ENCODE assay signal across 8 mouse cellular contexts in the genomic region with DNA sequence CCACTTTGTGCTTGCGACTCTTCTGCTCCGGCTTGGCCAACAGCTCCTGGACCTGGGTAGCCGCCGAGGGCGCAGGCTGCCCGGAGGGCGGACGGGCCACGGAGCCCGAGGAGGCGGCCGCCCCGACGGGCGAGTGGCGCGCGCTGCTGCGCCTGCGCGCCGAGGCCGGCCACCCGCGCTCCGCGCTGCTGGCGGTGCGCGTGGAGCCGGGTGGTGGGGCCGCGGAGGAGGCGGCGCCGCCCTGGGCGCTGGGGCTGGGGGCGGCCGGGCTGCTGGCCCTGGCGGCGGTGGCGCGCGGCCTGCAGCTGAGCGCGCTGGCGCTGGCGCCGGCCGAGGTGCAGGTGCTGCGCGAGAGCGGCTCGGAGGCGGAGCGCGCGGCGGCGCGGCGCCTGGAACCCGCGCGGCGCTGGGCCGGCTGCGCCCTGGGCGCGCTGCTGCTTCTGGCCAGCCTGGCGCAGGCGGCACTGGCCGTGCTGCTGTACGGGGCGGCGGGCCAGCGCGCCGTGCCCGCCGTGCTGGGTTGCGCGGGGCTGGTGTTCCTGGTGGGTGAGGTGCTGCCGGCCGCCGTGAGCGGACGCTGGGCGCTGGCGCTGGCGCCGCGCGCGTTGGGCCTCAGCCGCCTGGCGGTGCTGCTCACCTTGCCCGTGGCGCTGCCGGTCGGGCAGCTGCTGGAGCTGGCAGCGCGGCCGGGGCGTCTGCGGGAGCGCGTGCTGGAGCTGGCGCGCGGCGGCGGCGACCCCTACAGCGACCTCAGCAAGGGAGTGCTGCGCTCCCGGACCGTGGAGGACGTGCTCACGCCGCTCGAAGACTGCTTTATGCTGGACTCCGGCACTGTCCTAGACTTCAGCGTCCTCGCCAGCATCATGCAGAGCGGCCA. TPM values are rescaled to one million over a fixed set of nuclear protein-coding genes. Genes with fewer than 3 reads are reported as not detected.
DNase-seq lines count a peak whose midpoint lies in the region; ATAC-seq and TF ChIP-seq lines count a peak whose summit lies in the region.

No protein-coding gene starts in this region.

- H3K27me3 ChIP-seq in forebrain, embryonic 12.5 days = no peaks in the 10 kb centered on the region
- H3K27me3 ChIP-seq in hindbrain, embryonic 13.5 days = no peaks in the 10 kb centered on the region
- no peaks in the 10 kb centered on the region for H3K27me3 ChIP-seq in limb, embryonic 12.5 days
- H3K27me3 ChIP-seq in midbrain, embryonic 16.5 days (ENCODE audit: control insufficient read depth, insufficient read depth, low read depth, low read length) = no peaks in the 10 kb centered on the region
- no peaks in the 10 kb centered on the region for H3K27me3 ChIP-seq in stomach, embryonic 15.5 days (replicated peaks)

- peak; percentile 48 to 55 for DNase-seq in heart, adult 18-20 months
- no peak for DNase-seq in heart, adult 9 months (ENCODE audit: low spot score in 2 of 2)

- no peak for TF ChIP-seq CTCF in bone marrow macrophage, adult 2 months (IDR thresholded peaks at IDR 0.05; ENCODE audit: low read depth, low read length)

- peak overlapping the region; percentile 93 for H3K4me2 ChIP-seq in forebrain, embryonic 12.5 days
- H3K4me2 ChIP-seq in hindbrain, embryonic 13.5 days = peak overlapping the region; percentile 94
- peak overlapping the region; percentile 95 for H3K4me2 ChIP-seq in limb, embryonic 12.5 days
- H3K4me2 ChIP-seq in midbrain, embryonic 16.5 days (ENCODE audit: low read length) = peak overlapping the region; percentile 84
- H3K4me2 ChIP-seq in stomach, embryonic 15.5 days = peak overlapping the region; percentile 89

- H3K27ac ChIP-seq in bone marrow macrophage, adult 2 months (ENCODE audit: insufficient read depth, low read depth, low read length) = peak overlapping the region; percentile 57
- H3K27ac ChIP-seq in forebrain, embryonic 12.5 days = peak overlapping the region; percentile 99
- peak overlapping the region; percentile 98 for H3K27ac ChIP-seq in hindbrain, embryonic 13.5 days
- H3K27ac ChIP-seq in limb, embryonic 12.5 days = peak overlapping the region; percentile 100
- H3K27ac ChIP-seq in midbrain, embryonic 16.5 days (ENCODE audit: low read length) = peak overlapping the region; percentile 97
- peak overlapping the region; percentile 97 for H3K27ac ChIP-seq in stomach, embryonic 15.5 days

- peaks cover 20% of the 10 kb centered on the region for H3K4me1 ChIP-seq in bone marrow macrophage, adult 2 months (ENCODE audit: control insufficient read depth, insufficient read depth, low read length)
- H3K4me1 ChIP-seq in forebrain, embryonic 12.5 days = peaks cover 33% of the 10 kb centered on the region
- peaks cover 44% of the 10 kb centered on the region for H3K4me1 ChIP-seq in hindbrain, embryonic 13.5 days (replicated peaks)
- peaks cover 21% of the 10 kb centered on the region for H3K4me1 ChIP-seq in limb, embryonic 12.5 days (replicated peaks)
- H3K4me1 ChIP-seq in midbrain, embryonic 16.5 days (ENCODE audit: control insufficient read depth, insufficient read depth, low read length) = peaks cover 27% of the 10 kb centered on the region
- peaks cover 18% of the 10 kb centered on the region for H3K4me1 ChIP-seq in stomach, embryonic 15.5 days

- H3K9ac ChIP-seq in forebrain, embryonic 12.5 days = peak overlapping the region; percentile 90
- H3K9ac ChIP-seq in hindbrain, embryonic 13.5 days = peak overlapping the region; percentile 94
- H3K9ac ChIP-seq in limb, embryonic 12.5 days (replicated peaks) = peak overlapping the region; percentile 84
- peak overlapping the region; percentile 91 for H3K9ac ChIP-seq in midbrain, embryonic 16.5 days (ENCODE audit: low read depth, low read length)
- H3K9ac ChIP-seq in stomach, embryonic 15.5 days = peak overlapping the region; percentile 44

- peak; percentile 69 for ATAC-seq in forebrain, embryonic 12.5 days (ENCODE audit: low FRiP score)
- ATAC-seq in hindbrain, embryonic 13.5 days (ENCODE audit: low FRiP score) = peak; percentile 80
- peak; percentile 48 for ATAC-seq in limb, embryonic 12.5 days (ENCODE audit: insufficient number of reproducible peaks, insufficient read depth, low FRiP score, low TSS enrichment, low read depth)
- ATAC-seq in midbrain, embryonic 16.5 days = peak; percentile 86
- peak; percentile 46 for ATAC-seq in stomach, embryonic 15.5 days (ENCODE audit: insufficient read depth, low FRiP score, low read depth)

- TF ChIP-seq POLR2A in bone marrow macrophage, adult 2 months (IDR thresholded peaks at IDR 0.05; ENCODE audit: borderline replicate concordance, low read depth, low read length) = no peak

- peaks cover 19% of the 10 kb centered on the region for H3K36me3 ChIP-seq in forebrain, embryonic 12.5 days (replicated peaks)
- H3K36me3 ChIP-seq in hindbrain, embryonic 13.5 days = peaks cover 13% of the 10 kb centered on the region
- H3K36me3 ChIP-seq in limb, embryonic 12.5 days = peaks cover 28% of the 10 kb centered on the region
- no peaks in the 10 kb centered on the region for H3K36me3 ChIP-seq in midbrain, embryonic 16.5 days (ENCODE audit: control insufficient read depth, insufficient read depth, low read length)
- H3K36me3 ChIP-seq in stomach, embryonic 15.5 days = 0 out of 2 replicates have a peak, but pooled peaks cover 7% of the 10 kb centered on the region

- H3K9me3 ChIP-seq in forebrain, embryonic 12.5 days = no peaks in the 10 kb centered on the region
- H3K9me3 ChIP-seq in hindbrain, embryonic 13.5 days = no peaks in the 10 kb centered on the region
- no peaks in the 10 kb centered on the region for H3K9me3 ChIP-seq in limb, embryonic 12.5 days
- H3K9me3 ChIP-seq in midbrain, embryonic 16.5 days (replicated peaks; ENCODE audit: control insufficient read depth, low read length, poor library complexity, severe bottlenecking) = no peaks in the 10 kb centered on the region
- H3K9me3 ChIP-seq in stomach, embryonic 15.5 days = no peaks in the 10 kb centered on the region

- under 1% methylated on average over 97 of the region's 126 CpGs for WGBS in forebrain, embryonic 12.5 days
- under 1% methylated on average over 83 of the region's 126 CpGs for WGBS in hindbrain, embryonic 13.5 days
- under 1% methylated on average over 119 of the region's 126 CpGs for WGBS in limb, embryonic 12.5 days
- under 1% methylated on average over 69 of the region's 126 CpGs for WGBS in midbrain, embryonic 16.5 days
- WGBS in stomach, embryonic 15.5 days = under 1% methylated on average over 118 of the region's 126 CpGs

- H3K4me3 ChIP-seq in bone marrow macrophage, adult 2 months (ENCODE audit: insufficient read depth, low read length) = peak overlapping the region; percentile 63
- peak overlapping the region; percentile 97 for H3K4me3 ChIP-seq in forebrain, embryonic 12.5 days (replicated peaks)
- peak overlapping the region; percentile 95 for H3K4me3 ChIP-seq in hindbrain, embryonic 13.5 days
- peak overlapping the region; percentile 96 for H3K4me3 ChIP-seq in limb, embryonic 12.5 days (replicated peaks)
- H3K4me3 ChIP-seq in midbrain, embryonic 16.5 days (ENCODE audit: low read depth, low read length) = peak overlapping the region; percentile 94
- peak overlapping the region; percentile 79 for H3K4me3 ChIP-seq in stomach, embryonic 15.5 days (replicated peaks)

RNA-seq across cellular contexts. Expression of a gene that starts 0.7 kb away (rescaled TPM):
- total RNA-seq in heart, adult 18-20 months (2021) = 10 to 100 TPM; 13.1 to 16.6 TPM
- polyA plus RNA-seq in bone marrow macrophage, adult 2 months (2012; ENCODE audit: insufficient read depth, insufficient read length, missing spikeins) = 19.9 and 22.9 TPM in 2 replicates
- 3.4 and 4.5 TPM in 2 replicates for polyA plus RNA-seq in forebrain, embryonic 12.5 days (2016; fragmentation: Nextera tagmentation; extraction: Ambion mirVana)
- polyA plus RNA-seq in hindbrain, embryonic 13.5 days (2015; fragmentation: Nextera tagmentation; extraction: Ambion mirVana) = 4.2 and 5.1 TPM in 2 replicates
- 4.4 and 5.9 TPM in 2 replicates for polyA plus RNA-seq in limb, embryonic 12.5 days (2016; fragmentation: Nextera tagmentation; extraction: Ambion mirVana)
- 4.2 and 4.5 TPM in 2 replicates for polyA plus RNA-seq in midbrain, embryonic 16.5 days (2015; fragmentation: Nextera tagmentation; extraction: Ambion mirVana)
- 3.6 and 4.3 TPM in 2 replicates for polyA plus RNA-seq in stomach, embryonic 15.5 days (2015; fragmentation: Nextera tagmentation; extraction: Ambion mirVana)

RNA-seq across cellular contexts. Expression of a gene that starts 24.4 kb away (rescaled TPM):
- total RNA-seq in heart, adult 18-20 months (2021) = 100 to 1,000 TPM; 315 to 408 TPM
- polyA plus RNA-seq in bone marrow macrophage, adult 2 months (2012; ENCODE audit: insufficient read depth, insufficient read length, missing spikeins) = 5.5 and 7.6 TPM in 2 replicates
- polyA plus RNA-seq in forebrain, embryonic 12.5 days (2016; fragmentation: Nextera tagmentation; extraction: Ambion mirVana) = 14.8 and 15.0 TPM in 2 replicates
- polyA plus RNA-seq in hindbrain, embryonic 13.5 days (2015; fragmentation: Nextera tagmentation; extraction: Ambion mirVana) = 16.3 and 19.5 TPM in 2 replicates
- polyA plus RNA-seq in limb, embryonic 12.5 days (2016; fragmentation: Nextera tagmentation; extraction: Ambion mirVana) = 18.5 and 19.0 TPM in 2 replicates
- 16.1 and 17.0 TPM in 2 replicates for polyA plus RNA-seq in midbrain, embryonic 16.5 days (2015; fragmentation: Nextera tagmentation; extraction: Ambion mirVana)
- 19.5 and 20.5 TPM in 2 replicates for polyA plus RNA-seq in stomach, embryonic 15.5 days (2015; fragmentation: Nextera tagmentation; extraction: Ambion mirVana)

RNA-seq across cellular contexts. Expression of a gene that starts 26.9 kb away (rescaled TPM):
- total RNA-seq in heart, adult 18-20 months (2021) = 100 to 1,000 TPM; 174 to 267 TPM
- 1.5 and 3.5 TPM in 2 replicates for polyA plus RNA-seq in bone marrow macrophage, adult 2 months (2012; ENCODE audit: insufficient read depth, insufficient read length, missing spikeins)
- 0.50 TPM in 1 of 2 replicates, not detected in the other for polyA plus RNA-seq in forebrain, embryonic 12.5 days (2016; fragmentation: Nextera tagmentation; extraction: Ambion mirVana)
- 0.43 TPM in 1 of 2 replicates, not detected in the other for polyA plus RNA-seq in hindbrain, embryonic 13.5 days (2015; fragmentation: Nextera tagmentation; extraction: Ambion mirVana)
- 0.67 and 0.74 TPM in 2 replicates for polyA plus RNA-seq in limb, embryonic 12.5 days (2016; fragmentation: Nextera tagmentation; extraction: Ambion mirVana)
- 0.20 and 0.75 TPM in 2 replicates for polyA plus RNA-seq in midbrain, embryonic 16.5 days (2015; fragmentation: Nextera tagmentation; extraction: Ambion mirVana)
- polyA plus RNA-seq in stomach, embryonic 15.5 days (2015; fragmentation: Nextera tagmentation; extraction: Ambion mirVana) = not detected in 2 replicates

RNA-seq across cellular contexts. Expression of a gene that starts 34.9 kb away (rescaled TPM):
- 1 to 10 TPM; 5.8 to 6.2 TPM for total RNA-seq in heart, adult 18-20 months (2021)
- polyA plus RNA-seq in bone marrow macrophage, adult 2 months (2012; ENCODE audit: insufficient read depth, insufficient read length, missing spikeins) = 6.2 and 6.8 TPM in 2 replicates
- 16.7 and 17.9 TPM in 2 replicates for polyA plus RNA-seq in forebrain, embryonic 12.5 days (2016; fragmentation: Nextera tagmentation; extraction: Ambion mirVana)
- 22.4 TPM in 2 replicates for polyA plus RNA-seq in hindbrain, embryonic 13.5 days (2015; fragmentation: Nextera tagmentation; extraction: Ambion mirVana)
- 24.1 and 26.8 TPM in 2 replicates for polyA plus RNA-seq in limb, embryonic 12.5 days (2016; fragmentation: Nextera tagmentation; extraction: Ambion mirVana)
- polyA plus RNA-seq in midbrain, embryonic 16.5 days (2015; fragmentation: Nextera tagmentation; extraction: Ambion mirVana) = 30.6 and 32.8 TPM in 2 replicates
- 24.9 and 27.2 TPM in 2 replicates for polyA plus RNA-seq in stomach, embryonic 15.5 days (2015; fragmentation: Nextera tagmentation; extraction: Ambion mirVana)

RNA-seq across cellular contexts. Expression of a gene that starts 40.9 kb away (rescaled TPM):
- 1 to 10 TPM; 3.8 to 4.3 TPM for total RNA-seq in heart, adult 18-20 months (2021)
- 7.3 and 8.5 TPM in 2 replicates for polyA plus RNA-seq in bone marrow macrophage, adult 2 months (2012; ENCODE audit: insufficient read depth, insufficient read length, missing spikeins)
- polyA plus RNA-seq in forebrain, embryonic 12.5 days (2016; fragmentation: Nextera tagmentation; extraction: Ambion mirVana) = 9.9 and 11.3 TPM in 2 replicates
- polyA plus RNA-seq in hindbrain, embryonic 13.5 days (2015; fragmentation: Nextera tagmentation; extraction: Ambion mirVana) = 8.9 and 9.7 TPM in 2 replicates
- 16.8 and 17.7 TPM in 2 replicates for polyA plus RNA-seq in limb, embryonic 12.5 days (2016; fragmentation: Nextera tagmentation; extraction: Ambion mirVana)
- polyA plus RNA-seq in midbrain, embryonic 16.5 days (2015; fragmentation: Nextera tagmentation; extraction: Ambion mirVana) = 9.8 and 11.5 TPM in 2 replicates
- 17.7 and 17.9 TPM in 2 replicates for polyA plus RNA-seq in stomach, embryonic 15.5 days (2015; fragmentation: Nextera tagmentation; extraction: Ambion mirVana)

Comparison
In these comparisons a context has a peak if more than half of its experiments do, and no peak if none do; other contexts are left out.
1. DNase-seq: peak in heart, adult 18-20 months (2 of 2); none in heart, adult 9 months (0 of 2).
2. H3K9ac ChIP-seq: peak in every context shown above with its lines; median percentile 94 in hindbrain, embryonic 13.5 days; 91 in midbrain, embryonic 16.5 days; 90 in forebrain, embryonic 12.5 days; 84 in limb, embryonic 12.5 days; 44 in stomach, embryonic 15.5 days.
3. Peak in every context shown above with its lines, with median percentiles within 50 percentile points of each other: H3K27ac ChIP-seq, H3K4me3 ChIP-seq, ATAC-seq and H3K4me2 ChIP-seq.